Mouse (Mus musculus) ES-E14 (cell line): ENCODE results near the gene Hoxb2. TPM values are rescaled to one million over a fixed set of nuclear protein-coding genes. Genes with fewer than 3 reads are reported as not detected.

ENCODE experiments used
- DNase-seq: peaks from one replicate; pipeline ENCODE4 v3.0.0-alpha.2; 2013; ENCODE audit warnings: low read depth, low spot score
- H3K27ac ChIP-seq: 2 replicates; pipeline ENCODE4 v1.5.1; 2012; ENCODE audit warnings: low read depth, mild to moderate bottlenecking, low read length, moderate library complexity, mixed read lengths; ENCODE audit not compliant: poor library complexity, insufficient read depth, severe bottlenecking
- H3K36me3 ChIP-seq: 2 replicates; pipeline ENCODE4 v1.6.1; 2012; ENCODE audit warnings: mild to moderate bottlenecking, low read length, moderate library complexity, mixed read lengths; ENCODE audit not compliant: control insufficient read depth, poor library complexity, insufficient read depth, severe bottlenecking
- H3K4me1 ChIP-seq, 2 experiments: fragments of 150-350 bp in 1 of 2; sonication (generic) in 1 of 2; 2 replicates each; pipeline ENCODE4 v1.6.1; 2012; ENCODE audit warnings: low read length in 2 of 2, mild to moderate bottlenecking in 1 of 2, mixed read lengths in 1 of 2; ENCODE audit not compliant: control insufficient read depth in 2 of 2, insufficient read depth in 2 of 2, poor library complexity in 1 of 2
- H3K4me3 ChIP-seq, 2 experiments: fragments of 150-350 bp in 1 of 2; sonication (generic) in 1 of 2; 2 replicates each; pipeline ENCODE4 v1.5.1; 2012; ENCODE audit warnings: low read length in 2 of 2, low read depth in 1 of 2, mild to moderate bottlenecking in 1 of 2, mixed read lengths in 1 of 2; ENCODE audit not compliant: insufficient read depth in 1 of 2, poor library complexity in 1 of 2, severe bottlenecking in 1 of 2
- H3K9ac ChIP-seq: 2 replicates; pipeline ENCODE4 v1.6.1; 2012; ENCODE audit warnings: low read depth, mild to moderate bottlenecking, low read length, mixed read lengths; ENCODE audit not compliant: poor library complexity, insufficient read depth, severe bottlenecking
- H3K9me3 ChIP-seq: fragments of 150-350 bp; sonication (generic); 2 replicates; pipeline ENCODE4 v1.6.1; 2012; ENCODE audit warnings: low read depth, mild to moderate bottlenecking, low read length; ENCODE audit not compliant: control insufficient read depth, insufficient read depth
- CHD2 ChIP-seq: IDR thresholded peaks from 2 replicates; pipeline ENCODE4 v1.6.1; 2014; ENCODE audit warnings: mild to moderate bottlenecking, low read depth, low read length, inconsistent platforms
- HCFC1 ChIP-seq: IDR thresholded peaks from 2 replicates; pipeline ENCODE4 v1.6.1; 2012; ENCODE audit warnings: low read length, inconsistent platforms, borderline replicate concordance; ENCODE audit not compliant: insufficient read depth
- MAFK ChIP-seq: IDR thresholded peaks from 2 replicates; pipeline ENCODE4 v1.6.1; 2014; ENCODE audit warnings: mild to moderate bottlenecking, low read depth, low read length, inconsistent platforms; ENCODE audit not compliant: insufficient read depth
- ZC3H11A ChIP-seq: IDR thresholded peaks from 2 replicates; pipeline ENCODE4 v1.6.1; 2012; ENCODE audit warnings: low read depth, mild to moderate bottlenecking, inconsistent platforms, low read length, borderline replicate concordance
- ZNF384 ChIP-seq: IDR thresholded peaks from 2 replicates; pipeline ENCODE4 v1.6.1; 2012; ENCODE audit warnings: low read depth, low read length, inconsistent platforms
- in situ Hi-C, 2 experiments: fragments of 600-800 bp; cut with MboI; formaldehyde crosslinking; loops; one replicate each; pipeline ENCODE4 v1.15.1; 2025; ENCODE audit warnings: low sequenced_read_pairs in 2 of 2, inconsistent platforms in 1 of 2; ENCODE audit not compliant: unreplicated experiment in 2 of 2
- total RNA-seq: library from RNA; depleted of rRNA; stranded (reverse); fragments of 300-350 nt; gene quantifications from 2 replicates; pipeline ENCODE4 v1.2.3, GENCODE M21; 2012

Hoxb2 gene
- total RNA-seq, 1 experiment: 0.62 TPM

DNA sequence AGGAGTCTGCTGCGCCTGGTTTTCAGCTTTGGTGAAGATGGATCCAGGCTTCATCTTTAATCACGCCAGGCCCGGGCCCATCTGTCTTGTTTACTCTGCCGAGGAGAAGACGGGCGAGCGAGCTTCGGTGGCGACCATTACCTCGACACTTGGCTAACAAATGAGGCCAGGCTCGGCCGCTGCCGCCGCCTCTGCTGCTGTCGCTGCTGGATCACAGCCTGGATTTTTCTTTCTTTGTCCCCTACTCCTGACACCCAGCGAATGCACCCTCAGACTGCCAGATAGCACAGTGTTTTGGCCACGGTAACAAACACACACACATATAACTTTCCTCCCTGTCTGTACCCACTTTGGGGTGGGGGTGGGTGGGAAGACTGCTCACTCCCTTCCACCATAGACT, 29.6 kb upstream of the Hoxb2 start:
- no peak for DNase-seq
- Histone ChIP-seq H3K36me3 (no peaks in the 10 kb centered on the region), H3K27ac (no peak overlapping the region), H3K4me1 (no peaks in the 10 kb centered on the region), H3K9ac (no peak overlapping the region), H3K9me3 (no peaks in the 10 kb centered on the region), H3K4me3 (no peak overlapping the region)
- TF ChIP-seq ZNF384 (no peak), ZC3H11A (no peak), MAFK (no peak), CHD2 (no peak), HCFC1 (no peak)
- in situ Hi-C loops: no loop called here

- no peaks in the 10 kb centered on the region for H3K4me1 ChIP-seq
- H3K27ac ChIP-seq: no peak overlapping the region
- H3K4me3 ChIP-seq: no peak overlapping the region
- no peaks in the 10 kb centered on the region for H3K36me3 ChIP-seq
- TF ChIP-seq HCFC1 (no peak), ZC3H11A (no peak), ZNF384 (no peak), MAFK (no peak), CHD2 (no peak)
- in situ Hi-C loops: no loop called here
- H3K9me3 ChIP-seq: no peaks in the 10 kb centered on the region
- DNase-seq: no peak
- no peak overlapping the region for H3K9ac ChIP-seq
Measured at GRCm38 (mm10) chr11:96321846-96322245, 28.5 kb upstream of the Hoxb2 start.

GRCm38 (mm10) chr11:96322738-96323137, 27.6 kb upstream of the Hoxb2 start:
- no peaks in the 10 kb centered on the region for H3K36me3 ChIP-seq
- TF ChIP-seq HCFC1: no peak
- TF ChIP-seq ZNF384: no peak
- TF ChIP-seq CHD2: no peak
- no peak for TF ChIP-seq MAFK
- TF ChIP-seq ZC3H11A: no peak
- no peaks in the 10 kb centered on the region for H3K9me3 ChIP-seq
- no peaks in the 10 kb centered on the region for H3K4me1 ChIP-seq
- DNase-seq: no peak
- no peak overlapping the region for H3K4me3 ChIP-seq
- H3K9ac ChIP-seq: no peak overlapping the region
- H3K27ac ChIP-seq: no peak overlapping the region
- in situ Hi-C loops: no loop called here

- Histone ChIP-seq H3K27ac (no peak within 1 kb of the TSS), H3K9me3 (no peaks in the 10 kb centered on the region), H3K4me3 (no peak within 1 kb of the TSS), H3K36me3 (no peaks in the 10 kb centered on the region), H3K9ac (no peak within 1 kb of the TSS), H3K4me1 (no peaks in the 10 kb centered on the region)
- in situ Hi-C loops: no loop called here
- TF ChIP-seq MAFK (no peak), ZNF384 (no peak), ZC3H11A (no peak), HCFC1 (no peak), CHD2 (no peak)
- no peak for DNase-seq
Measured at GRCm38 (mm10) chr11:96323154-96323553, 27.2 kb upstream of the Hoxb2 start, which contains the start of gene Hoxb3. TSS of gene Hoxb3 (plus strand) at chr11:96323326.

DNA sequence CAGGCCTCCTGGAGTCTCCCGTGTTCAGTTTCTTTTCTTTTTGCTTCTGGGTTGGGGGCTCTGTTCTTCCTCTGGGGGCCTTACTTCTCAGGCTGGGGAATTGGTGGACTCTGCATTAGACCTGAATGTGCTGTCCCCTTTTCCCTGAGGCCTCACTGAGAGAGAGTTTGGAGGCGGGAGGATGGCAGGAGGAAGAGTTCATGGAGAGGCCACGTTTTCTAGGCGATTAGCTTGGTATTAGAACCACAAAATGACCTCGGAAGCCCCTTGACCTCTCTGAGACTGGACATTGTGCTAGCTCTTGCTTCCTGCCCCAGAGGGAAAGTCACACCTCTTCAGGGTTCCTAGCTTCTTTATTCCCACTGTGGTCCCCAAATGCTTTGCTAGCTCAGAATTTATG, 26.2 kb upstream of the Hoxb2 start:
- Histone ChIP-seq H3K4me3 (no peak overlapping the region), H3K9me3 (no peaks in the 10 kb centered on the region), H3K9ac (no peak overlapping the region), H3K27ac (no peak overlapping the region), H3K4me1 (no peaks in the 10 kb centered on the region), H3K36me3 (no peaks in the 10 kb centered on the region)
- TF ChIP-seq HCFC1: no peak
- no peak for TF ChIP-seq ZNF384
- TF ChIP-seq MAFK: no peak
- no peak for TF ChIP-seq ZC3H11A
- no peak for TF ChIP-seq CHD2
- DNase-seq: no peak
- in situ Hi-C loops: no loop called here
